Mouse (Mus musculus): ENCODE measurements around the gene Scd3.
"Not testable (repeated sequence)": the region's sequence is repeated elsewhere in the genome, so short reads cannot be mapped to it uniquely, and the experiment has no call there.

Gene Scd3

DNA sequence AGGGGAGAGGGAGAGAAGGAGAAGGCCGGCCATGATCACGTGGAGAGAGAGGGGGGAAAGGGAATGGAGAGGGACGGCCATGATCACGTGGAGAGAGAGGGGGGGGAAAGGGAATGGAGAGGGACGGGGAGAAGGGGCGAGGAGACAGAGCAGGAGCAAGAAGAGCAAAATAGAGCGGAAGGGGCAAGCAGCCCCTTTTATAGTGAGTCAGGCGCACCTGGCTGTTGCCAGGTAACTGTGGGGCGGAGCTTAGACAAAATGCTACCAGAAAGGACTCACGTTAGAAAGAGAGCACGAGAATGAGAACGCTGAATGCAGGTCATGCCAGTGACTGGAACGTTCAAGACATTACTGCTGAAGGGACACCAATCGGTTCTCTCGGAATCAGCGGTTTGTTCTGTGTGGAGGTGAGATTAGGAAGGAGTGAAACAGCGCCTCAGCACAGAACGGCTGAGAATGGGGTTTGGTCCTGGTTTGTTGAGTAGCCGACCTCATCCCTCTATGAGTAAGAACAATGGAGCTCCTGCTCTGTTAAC, 34.5 kb downstream of the Scd3 start:
- no peak for DNase-seq (ENCODE audit: low spot score in 2 of 2)

DNA sequence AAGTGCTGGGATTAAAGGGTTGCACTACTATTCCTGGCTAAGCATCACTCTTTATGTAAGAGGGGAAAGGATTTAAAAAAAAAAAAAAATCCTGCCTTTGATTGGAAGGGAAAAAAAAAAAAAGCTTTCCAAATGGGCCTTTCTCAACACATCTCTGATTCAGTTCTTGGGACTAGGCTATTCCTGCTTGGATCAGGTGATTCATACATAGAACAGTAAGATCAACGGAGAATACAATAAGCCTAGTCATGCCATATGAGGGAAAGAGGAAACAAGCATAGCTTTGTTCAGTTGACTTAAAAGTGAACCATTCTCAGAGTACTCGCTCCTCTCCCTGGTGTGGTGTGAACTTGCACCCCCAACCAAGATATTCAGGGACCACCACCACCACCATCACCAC, 35.8 kb downstream of the Scd3 start:
- DNase-seq (ENCODE audit: low spot score in 2 of 2) = no peak

- peak in 1 of 2 experiments; percentile 50 for DNase-seq (ENCODE audit: low spot score in 2 of 2)
Observed at GRCm38 (mm10) chr19:44245761-44246171, 42.7 kb downstream of the Scd3 start.

DNA sequence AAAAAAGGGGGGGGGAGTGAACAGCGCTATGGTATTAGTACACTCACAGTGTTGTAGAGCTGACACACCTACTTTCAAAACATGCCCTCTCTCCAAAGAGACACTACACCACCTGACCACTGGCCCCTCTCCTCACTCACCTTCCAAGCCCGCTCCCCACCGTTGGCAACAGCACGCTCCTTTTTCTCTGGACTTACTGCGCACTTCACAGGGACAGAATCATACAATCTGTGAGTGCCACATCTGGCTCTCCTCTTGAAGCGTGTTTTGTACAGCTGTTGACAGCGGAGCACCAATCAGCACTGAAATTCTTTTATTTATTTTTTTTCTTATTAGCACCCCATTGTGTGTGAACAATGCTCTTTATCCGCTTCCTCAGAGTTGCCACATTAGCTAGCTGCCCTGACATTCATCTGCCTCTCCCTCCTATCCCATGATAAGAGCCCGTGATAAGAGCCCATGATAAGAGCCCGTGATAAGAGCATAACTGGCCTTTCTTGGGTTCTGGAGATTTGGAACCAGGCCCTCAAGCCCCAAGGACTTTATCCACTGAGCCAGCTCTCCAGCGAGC, 43.4 kb downstream of the Scd3 start:
- DNase-seq (ENCODE audit: low spot score in 2 of 2) = no peak

DNA sequence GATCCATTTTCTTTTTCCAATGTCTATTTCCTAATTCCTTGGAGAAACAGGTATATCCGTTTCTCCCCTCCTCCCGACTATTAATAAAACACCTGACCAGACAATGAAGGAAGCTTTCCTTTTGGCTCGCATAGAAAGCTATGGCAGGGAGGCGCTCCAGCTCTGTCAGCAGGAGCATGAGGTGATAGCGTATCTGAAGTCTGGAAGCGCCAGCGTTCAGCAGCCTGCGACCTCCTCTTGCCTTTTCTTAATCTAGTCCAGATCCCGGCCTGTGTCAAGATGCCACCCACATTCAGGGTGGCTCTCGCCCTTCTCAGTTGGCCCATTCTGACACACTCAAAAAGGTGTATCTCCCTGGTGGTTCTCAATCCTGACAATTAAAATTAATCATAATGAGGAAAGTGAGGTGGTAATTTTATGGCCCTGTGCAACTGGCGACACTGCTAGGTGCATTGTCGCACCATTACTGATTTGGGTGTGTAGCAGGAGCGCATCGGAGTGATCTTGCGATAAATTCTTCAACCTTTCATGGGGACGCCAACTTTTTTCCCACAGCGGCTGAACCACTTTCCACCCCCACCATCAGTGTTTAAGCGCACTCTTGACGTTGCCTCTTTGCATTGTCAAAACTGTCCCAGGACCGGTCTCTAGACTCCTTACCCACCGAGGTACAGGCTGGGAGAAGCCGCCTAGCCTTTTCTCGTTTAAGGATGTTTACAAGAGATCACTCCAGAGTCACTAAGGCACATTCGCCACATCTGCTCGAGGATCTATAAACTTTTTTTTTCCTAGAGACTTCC, 44.4 kb downstream of the Scd3 start:
- DNase-seq (ENCODE audit: low spot score in 2 of 2) = no peak

DNA sequence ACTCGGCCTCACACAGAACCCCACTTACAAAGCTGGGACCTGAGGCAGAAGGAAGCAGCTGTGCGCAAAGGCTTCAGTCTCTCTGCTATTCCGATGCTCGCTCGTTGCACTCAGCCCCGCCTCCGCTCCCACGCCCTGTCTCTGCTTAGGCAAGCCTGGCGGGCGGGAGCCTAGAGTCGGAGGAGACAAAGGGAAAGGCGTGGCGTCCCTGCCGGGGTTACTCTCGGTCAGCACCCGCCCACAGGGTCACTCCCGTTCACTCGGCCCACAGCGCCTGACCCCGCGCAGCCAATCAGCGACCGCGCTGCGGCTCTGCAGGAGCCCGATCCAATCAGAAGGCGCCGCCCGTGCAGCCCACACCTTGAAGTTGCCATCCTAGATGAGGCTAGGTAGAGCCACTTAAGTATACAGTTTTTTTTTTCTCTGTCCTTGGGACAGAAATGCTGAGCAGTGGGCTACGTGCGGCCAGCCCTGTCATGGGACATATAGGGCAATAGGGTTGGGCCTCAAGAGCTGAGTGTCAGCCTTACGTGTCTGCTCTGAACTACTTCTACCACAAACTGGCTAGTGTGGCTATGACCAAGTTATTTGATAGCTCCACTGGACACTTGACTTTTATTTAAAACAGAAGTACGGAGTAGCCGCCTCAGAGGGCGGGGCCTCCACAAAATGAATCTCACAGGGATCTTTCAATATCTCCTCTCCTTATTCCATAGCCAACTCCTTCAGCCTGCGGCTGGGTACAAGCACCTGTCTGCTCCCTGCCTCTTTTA, 45.2 kb downstream of the Scd3 start:
- peak; percentile 98 for DNase-seq (ENCODE audit: low spot score in 2 of 2)

GRCm38 (mm10) chr19:44248854-44249351, 45.8 kb downstream of the Scd3 start:
- DNase-seq (ENCODE audit: low spot score in 2 of 2) = no peak

GRCm38 (mm10) chr19:44251138-44251537, 48.1 kb downstream of the Scd3 start:
- DNase-seq (ENCODE audit: low spot score in 2 of 2) = not testable (repeated sequence)

DNA sequence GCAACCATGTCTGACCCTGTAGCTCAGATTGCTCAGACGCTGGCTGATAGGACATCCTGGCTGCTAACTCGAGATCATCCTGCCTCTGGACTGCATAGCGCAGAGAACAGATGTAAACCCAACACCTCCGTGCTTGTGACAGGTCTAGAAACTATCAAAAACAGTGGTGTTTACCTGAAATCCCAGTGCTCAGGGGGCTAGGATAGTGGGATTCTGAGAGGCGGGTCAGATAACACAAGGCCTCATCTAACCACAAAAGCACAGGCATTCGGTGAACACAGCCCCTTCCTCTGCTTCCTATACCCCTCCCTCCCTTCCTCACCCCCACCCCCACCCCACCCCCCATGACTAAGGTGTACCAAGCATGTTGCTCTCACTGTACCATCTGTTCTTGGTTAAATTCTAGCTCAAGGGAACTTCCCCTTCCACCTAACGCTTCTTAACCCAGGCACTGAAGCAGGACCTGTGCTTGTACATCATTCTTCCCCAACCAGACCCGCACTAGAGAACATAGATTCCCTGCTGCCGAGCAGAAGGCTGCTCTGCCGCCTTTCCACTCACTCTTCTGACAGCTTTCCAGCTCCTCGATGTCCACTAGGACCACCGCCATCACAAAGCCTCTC, 49.0 kb downstream of the Scd3 start:
- peak; percentile 58 to 64 for DNase-seq (ENCODE audit: low spot score in 2 of 2)

GRCm38 (mm10) chr19:44254106-44254505, 51.0 kb downstream of the Scd3 start:
- DNase-seq (ENCODE audit: low spot score in 2 of 2) = not testable (repeated sequence)

DNA sequence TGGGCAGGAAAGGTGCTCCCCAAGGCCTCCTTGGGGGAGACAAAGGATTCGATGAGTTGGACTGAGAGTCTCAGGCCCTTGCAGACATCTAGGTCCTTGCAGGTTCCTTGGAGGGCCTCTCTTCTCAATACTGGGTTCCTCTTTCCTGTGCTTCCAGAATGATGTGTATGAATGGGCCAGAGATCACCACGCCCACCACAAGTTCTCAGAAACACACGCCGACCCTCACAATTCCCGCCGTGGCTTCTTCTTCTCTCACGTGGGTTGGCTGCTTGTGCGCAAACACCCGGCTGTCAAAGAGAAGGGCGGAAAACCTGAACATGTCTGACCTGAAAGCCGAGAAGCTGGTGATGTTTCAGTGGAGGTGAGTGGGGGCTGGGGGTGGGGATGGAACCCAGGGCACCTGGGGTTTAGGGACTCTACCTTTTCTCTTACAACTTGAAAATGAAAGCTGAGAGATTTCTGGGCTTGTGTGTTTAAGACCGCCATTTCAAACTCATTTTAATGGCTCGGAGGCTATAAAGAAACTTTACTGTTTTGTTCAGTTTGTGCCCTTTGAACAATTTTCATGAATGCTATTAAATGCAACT, 54.4 kb downstream of the Scd3 start:
- DNase-seq (ENCODE audit: low spot score in 2 of 2) = no peak

DNA sequence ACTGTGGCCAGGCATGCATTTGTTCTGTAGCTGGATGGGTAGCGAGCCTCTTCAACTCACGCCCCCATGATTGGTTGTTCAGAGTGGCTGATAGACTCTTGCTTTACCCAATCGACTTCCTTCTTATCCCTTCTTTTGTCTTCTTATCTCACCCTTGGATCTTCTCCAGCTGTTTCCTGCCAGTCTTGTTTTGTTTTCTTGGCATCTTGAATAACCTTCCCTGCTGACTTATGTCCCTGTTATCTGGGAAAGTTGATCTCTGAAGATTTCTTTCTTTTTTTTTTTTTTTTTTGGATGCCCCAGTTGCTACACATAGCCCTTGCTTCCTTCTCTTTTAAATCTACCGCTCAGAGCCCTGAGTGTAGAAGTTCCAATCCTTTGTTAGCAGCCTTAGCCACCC, 56.4 kb downstream of the Scd3 start:
- DNase-seq (ENCODE audit: low spot score in 2 of 2) = no peak

DNA sequence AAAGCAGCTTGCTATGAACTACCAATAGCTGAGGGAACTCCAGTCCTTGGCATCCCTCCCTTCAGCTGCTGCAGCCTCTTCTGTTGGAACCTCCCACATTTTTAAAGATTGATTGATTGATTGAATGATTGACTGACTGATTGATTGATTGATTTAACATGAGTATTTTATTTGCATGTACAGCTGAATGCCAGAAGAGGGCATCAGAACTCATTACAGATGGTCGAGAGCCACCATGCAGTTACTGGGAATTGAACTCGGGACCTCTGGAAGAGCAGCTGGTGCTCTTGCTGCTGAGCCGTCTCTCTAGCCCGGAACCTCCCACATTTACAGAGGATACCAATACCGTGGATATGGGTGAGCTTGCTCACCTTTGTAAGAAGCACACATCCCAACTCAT, 57.4 kb downstream of the Scd3 start:
- DNase-seq (ENCODE audit: low spot score in 2 of 2) = no peak

DNA sequence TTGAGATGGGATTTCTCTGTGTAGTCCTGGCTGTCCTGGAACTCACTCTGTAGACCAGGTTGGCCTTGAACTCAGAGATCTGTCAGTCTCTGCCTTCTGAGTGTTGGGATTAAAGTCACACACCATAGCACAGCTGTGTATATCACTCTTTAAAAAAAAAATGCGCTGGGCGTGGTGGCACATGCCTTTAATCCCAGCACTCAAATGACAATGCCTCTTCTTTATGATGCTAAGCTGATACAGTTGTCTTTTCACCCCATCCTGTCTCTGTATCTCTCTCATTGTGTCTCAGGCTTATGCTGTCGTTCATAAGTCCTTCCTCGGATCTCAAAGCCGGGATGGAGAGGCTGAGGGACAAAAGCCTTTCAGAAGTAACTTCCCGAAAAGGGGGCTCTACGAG, 58.7 kb downstream of the Scd3 start:
- no peak for DNase-seq (ENCODE audit: low spot score in 2 of 2)

- DNase-seq (ENCODE audit: low spot score in 2 of 2) = no peak
Observed at GRCm38 (mm10) chr19:44263581-44263980, 60.5 kb downstream of the Scd3 start.

DNA sequence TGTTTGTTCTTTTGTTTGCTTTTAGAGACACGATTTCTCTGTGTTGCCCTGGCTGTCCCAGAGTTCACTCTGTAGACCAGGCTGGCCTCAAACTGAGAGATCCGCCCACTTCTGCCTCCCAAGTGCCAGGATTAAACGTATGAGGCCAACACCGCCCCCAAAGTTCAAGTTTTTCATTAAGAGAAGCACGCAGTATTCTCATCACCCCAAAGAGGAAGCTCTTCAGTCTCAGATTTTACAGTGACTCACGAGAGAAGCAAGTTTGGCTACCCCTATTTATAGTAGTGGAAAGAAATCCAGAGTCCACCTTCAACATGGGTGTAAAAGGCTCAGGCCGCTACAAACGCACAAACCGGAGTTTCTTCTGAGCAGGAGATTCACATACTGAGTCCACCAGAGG, 61.2 kb downstream of the Scd3 start:
- DNase-seq (ENCODE audit: low spot score in 2 of 2) = peak in 1 of 2 experiments; percentile 53

- DNase-seq (ENCODE audit: low spot score in 2 of 2) = no peak
Observed at GRCm38 (mm10) chr19:44265300-44265699, 62.2 kb downstream of the Scd3 start.

DNA sequence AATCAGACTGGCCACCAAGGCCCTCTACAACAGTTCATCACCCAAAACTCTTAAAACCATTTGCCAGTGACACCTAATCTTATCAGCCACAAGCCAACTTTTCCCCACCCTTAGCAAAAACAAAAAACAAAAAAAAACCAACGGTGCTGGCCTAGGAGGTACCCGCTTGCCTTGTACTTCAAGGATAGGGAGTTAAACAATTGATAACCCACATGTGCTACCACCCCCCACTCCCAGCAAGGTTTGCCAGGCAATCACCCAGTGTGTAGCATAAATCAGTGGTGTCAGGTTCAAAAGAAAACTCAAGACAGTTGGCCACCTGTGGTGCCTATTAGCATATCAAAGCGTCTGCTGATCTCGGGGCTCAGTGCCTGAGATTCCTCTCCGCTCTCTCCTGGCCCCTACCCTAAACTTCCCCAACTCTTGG, 62.9 kb downstream of the Scd3 start:
- no peak for DNase-seq (ENCODE audit: low spot score in 2 of 2)

DNA sequence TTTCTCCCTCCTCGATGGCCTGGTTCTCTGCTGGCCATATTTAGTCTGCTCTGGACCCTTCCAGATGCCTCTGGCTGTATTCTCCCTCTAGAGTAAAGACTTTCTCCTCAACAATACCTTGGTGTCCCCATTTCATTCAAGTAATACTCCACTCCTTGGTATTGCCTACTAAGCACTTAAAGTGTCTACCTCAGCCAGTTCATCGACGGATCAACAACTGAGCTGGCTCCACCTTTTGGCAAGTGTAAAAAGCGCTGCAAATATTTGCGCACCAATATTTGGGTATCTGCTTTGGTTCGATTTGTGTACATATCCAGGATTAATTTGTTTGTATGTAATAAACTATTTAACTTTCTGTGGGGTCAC, 63.4 kb downstream of the Scd3 start:
- peak; percentile 37 to 57 for DNase-seq (ENCODE audit: low spot score in 2 of 2)

DNA sequence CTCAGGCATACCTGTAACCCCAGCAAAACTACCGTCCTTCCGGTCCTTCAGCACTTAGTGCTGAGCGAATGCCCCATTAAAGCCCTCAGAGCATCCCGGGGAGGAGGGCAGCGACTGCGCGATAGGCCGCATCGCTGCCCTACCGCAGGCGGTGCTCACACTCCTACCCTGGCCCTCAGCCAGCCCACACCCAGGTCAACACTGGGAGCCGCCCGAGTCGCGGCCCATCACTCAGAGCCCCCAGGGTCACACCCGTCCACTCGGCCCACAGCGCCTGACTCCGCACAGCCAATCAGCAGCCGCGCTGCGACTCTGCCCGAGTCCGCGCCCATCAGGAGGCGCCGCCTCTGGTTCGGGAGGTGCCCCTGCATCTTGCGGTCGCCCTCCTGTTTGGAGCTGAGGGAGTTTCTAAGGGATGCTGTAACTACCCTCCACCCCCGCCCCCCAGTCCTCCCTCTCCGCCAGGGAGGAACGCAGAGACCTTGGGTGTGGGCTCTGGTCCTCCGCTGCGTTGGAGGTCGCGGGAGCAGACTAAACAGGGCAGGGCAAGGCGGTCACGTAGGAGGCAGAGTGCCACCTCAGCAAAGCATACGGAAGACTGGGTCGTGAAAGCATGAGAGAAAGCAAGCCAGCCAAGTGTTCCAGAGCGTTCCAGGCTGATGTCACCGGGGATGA, 63.9 kb downstream of the Scd3 start:
- DNase-seq (ENCODE audit: low spot score in 2 of 2) = peak; percentile 83 to 86

DNA sequence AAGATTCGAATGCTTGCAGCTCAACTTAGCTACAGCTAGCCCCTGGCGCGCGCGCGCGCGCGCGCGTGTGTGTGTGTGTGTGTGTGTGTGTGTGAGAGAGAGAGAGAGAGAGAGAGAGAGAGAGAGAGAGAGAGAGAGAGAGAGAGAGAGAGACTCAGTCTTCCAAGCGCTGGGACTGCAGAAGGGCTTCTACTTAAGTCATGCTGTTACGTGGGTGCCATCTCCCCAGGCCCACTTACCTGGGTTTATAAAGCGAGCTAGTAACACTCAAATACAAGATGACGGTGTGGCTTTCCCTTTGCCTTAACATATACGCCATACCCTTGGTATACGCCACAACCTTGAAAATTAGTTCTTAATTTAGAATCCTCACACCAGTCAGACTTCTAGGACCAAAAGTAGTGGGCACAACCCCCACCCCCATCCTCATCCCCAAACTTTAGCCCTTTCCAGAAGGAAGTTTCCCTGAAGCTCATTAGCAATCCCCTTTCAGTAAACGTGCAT, 64.5 kb downstream of the Scd3 start:
- DNase-seq (ENCODE audit: low spot score in 2 of 2) = no peak

All from spleen, postnatal 36 days (tissue).